ENCODE assay signal across 13 mouse cellular contexts in the genomic region with DNA sequence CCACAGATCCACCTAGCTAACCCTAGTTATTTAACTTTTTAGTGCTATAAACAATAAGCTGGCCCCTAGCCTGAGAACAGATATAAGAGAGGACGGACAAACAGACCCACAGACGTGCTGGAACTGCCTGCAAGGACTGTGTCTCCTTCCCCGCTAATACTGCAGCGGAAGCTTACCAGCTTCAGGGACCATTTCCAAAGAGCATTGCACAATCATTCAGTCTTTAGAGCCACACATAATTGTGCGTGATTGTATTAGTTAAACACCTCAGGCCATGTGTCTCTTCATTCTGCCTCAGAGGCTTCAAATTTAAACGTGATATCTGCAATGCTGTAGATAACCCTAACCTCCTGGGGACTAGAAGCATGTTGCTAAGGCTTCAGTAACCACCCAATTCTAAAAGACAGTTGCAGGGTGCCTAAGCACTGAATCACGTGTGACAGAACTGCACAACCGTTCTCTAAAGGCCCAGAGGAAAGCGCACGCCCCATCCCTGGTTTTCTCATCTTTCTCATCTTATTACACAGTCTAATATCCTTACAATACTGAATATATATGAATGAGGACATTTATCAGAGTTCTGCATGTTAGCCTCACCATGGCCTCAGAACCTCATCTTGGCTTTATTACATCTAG.
DNase-seq lines count a peak whose midpoint lies in the region; ATAC-seq lines count a peak whose summit lies in the region.
"Had no signal": no experiment of that assay in that cellular context is flagged by ENCODE, and none has a peak within 500 bp of the region (broad histone marks: within the 10 kb centered on the region; RNA-seq: fewer than 3 reads in every experiment).

No protein-coding gene starts in this region.

- intact Hi-C loops in heart, postnatal 36 days (cut with DNase I): no loop called here

- peak; percentile 44; the same call in 1 of the 2 replicates for ATAC-seq in megakaryocyte progenitor cell, adult 5-6 weeks (replicated peaks; ENCODE audit: poor library complexity)
- ATAC-seq: forebrain, embryonic 15.5 days; intestine, embryonic 16.5 days had no signal

- peak; percentile 6 for DNase-seq in adrenal gland, adult 2 months
- no peak for DNase-seq in adrenal gland, postnatal 4 days (ENCODE audit: low spot score in 2 of 2)
- DNase-seq in heart, postnatal 36 days: peak; percentile 6 to 25
- DNase-seq in heart, postnatal 4 days: no peak
- DNase-seq in 416B (ENCODE audit: low read depth): peak; percentile 9
- no peak for DNase-seq in neural tube, embryonic 10.5 days (ENCODE audit: extremely low spot score, low spot score)
- DNase-seq in spleen, postnatal 36 days (ENCODE audit: low spot score in 2 of 2): no peak
- DNase-seq: gastrocnemius, postnatal 10 days; left cerebral cortex, postnatal 4 days; thymus, postnatal 14 days had no signal

Comparison
In these comparisons a context has a peak if more than half of its experiments do, and no peak if none do; other contexts are left out.
1. DNase-seq: peak in adrenal gland, adult 2 months (single experiment), heart, postnatal 36 days (2 of 2) and 416B (single experiment); none in adrenal gland, postnatal 4 days (0 of 2), heart, postnatal 4 days (single experiment), neural tube, embryonic 10.5 days (single experiment) and spleen, postnatal 36 days (0 of 2).